Mouse (Mus musculus) limb, embryonic 13.5 days (tissue): ENCODE results near the gene Bend3. TPM values are rescaled to one million over a fixed set of nuclear protein-coding genes. Genes with fewer than 3 reads are reported as not detected.

Experiments used
- polyA plus RNA-seq: library from polyadenylated mRNA; unstranded; fragments of >200 nt; fragmentation: Nextera tagmentation; extraction: Ambion mirVana; gene quantifications from 2 replicates; pipeline ENCODE4 v1.2.1, GENCODE M21; 2015

Gene Bend3
- polyA plus RNA-seq, 1 experiment from 2014 or later, result 4.8 TPM

Other genes with a start within 250 kb of the Bend3 start
- gene Gm9803, start 45.3 kb downstream of the Bend3 start, polyA plus RNA-seq, result 13.7 and 19.6 TPM in 2 replicates
- gene 1700021F05Rik, start 62.2 kb downstream of the Bend3 start, polyA plus RNA-seq, result 53.8 and 56.2 TPM in 2 replicates
- 403 and 448 TPM in 2 replicates for gene Cd24a, start 99.5 kb downstream of the Bend3 start, polyA plus RNA-seq